Mouse (Mus musculus) lung, postnatal 0 days (tissue): ENCODE data around the gene Slmap. TPM values are rescaled to one million over a fixed set of nuclear protein-coding genes. Genes with fewer than 3 reads are reported as not detected.

ENCODE experiments used
- ATAC-seq: fragments of 200-750 bp; cut with Nextera tagmentation; 2 replicates; pipeline ENCODE4 v1.8.0; 2017; ENCODE audit warnings: moderate library complexity
- DNase-seq: peaks from one replicate; pipeline ENCODE4 v3.0.0-alpha.2; 2016; ENCODE audit warnings: low spot score
- H3K27ac ChIP-seq: fragments of 300-500 bp; sonication (generic); 2 replicates; pipeline ENCODE4 v1.5.1; 2014; ENCODE audit warnings: antibody characterized with exemption, mild to moderate bottlenecking, low read length, mixed read lengths
- H3K27me3 ChIP-seq: fragments of 300-500 bp; sonication (generic); replicated peaks from 2 replicates; pipeline ENCODE4 v1.6.1; 2014; ENCODE audit warnings: low read length, mixed read lengths; ENCODE audit not compliant: insufficient read depth
- H3K36me3 ChIP-seq: fragments of 300-500 bp; sonication (generic); 2 replicates; pipeline ENCODE4 v1.6.1; 2014; ENCODE audit warnings: low read length, mixed read lengths; ENCODE audit not compliant: insufficient read depth
- H3K4me1 ChIP-seq: fragments of 300-500 bp; sonication (generic); 2 replicates; pipeline ENCODE4 v1.6.1; 2014; ENCODE audit warnings: antibody characterized with exemption, low read depth, low read length, mixed read lengths; ENCODE audit not compliant: insufficient read depth
- H3K4me2 ChIP-seq: fragments of 300-500 bp; sonication (generic); replicated peaks from 2 replicates; pipeline ENCODE4 v1.6.1; 2014; ENCODE audit warnings: low read depth, mild to moderate bottlenecking, low read length, moderate library complexity, mixed read lengths
- H3K4me3 ChIP-seq: fragments of 300-500 bp; sonication (generic); 2 replicates; pipeline ENCODE4 v1.5.1; 2014; ENCODE audit warnings: low read depth, low read length
- H3K9ac ChIP-seq: fragments of 300-500 bp; sonication (generic); replicated peaks from 2 replicates; pipeline ENCODE4 v1.6.1; 2014; ENCODE audit warnings: low read depth, mild to moderate bottlenecking
- H3K9me3 ChIP-seq: fragments of 300-500 bp; sonication (generic); 2 replicates; pipeline ENCODE4 v1.6.1; 2016; ENCODE audit warnings: low read length, mixed read lengths
- CTCF ChIP-seq: IDR thresholded peaks from 2 replicates; pipeline ENCODE4 v1.5.1; 2016; ENCODE audit warnings: antibody characterized with exemption, mild to moderate bottlenecking
- EP300 ChIP-seq: IDR thresholded peaks from 2 replicates; pipeline ENCODE4 v1.6.1; 2016; ENCODE audit warnings: antibody characterized with exemption, mild to moderate bottlenecking, control low read depth
- WGBS: fragments of 180-500 bp; shearing (Covaris S2); extraction: QIAGEN DNeasy Blood & Tissue Kit; methylation state at CpG from one replicate; pipeline ENCODE4 v1.1.7; 2014; 5-methylcytosine and 5-hydroxymethylcytosine counted together
- polyA plus RNA-seq: library from polyadenylated mRNA; unstranded; fragments of >200 nt; fragmentation: Nextera tagmentation; extraction: Ambion mirVana; gene quantifications from 2 replicates; pipeline ENCODE4 v1.2.1, GENCODE M21; 2015

Gene Slmap
- polyA plus RNA-seq, 1 experiment from 2014 or later, result 19.6 TPM

DNA sequence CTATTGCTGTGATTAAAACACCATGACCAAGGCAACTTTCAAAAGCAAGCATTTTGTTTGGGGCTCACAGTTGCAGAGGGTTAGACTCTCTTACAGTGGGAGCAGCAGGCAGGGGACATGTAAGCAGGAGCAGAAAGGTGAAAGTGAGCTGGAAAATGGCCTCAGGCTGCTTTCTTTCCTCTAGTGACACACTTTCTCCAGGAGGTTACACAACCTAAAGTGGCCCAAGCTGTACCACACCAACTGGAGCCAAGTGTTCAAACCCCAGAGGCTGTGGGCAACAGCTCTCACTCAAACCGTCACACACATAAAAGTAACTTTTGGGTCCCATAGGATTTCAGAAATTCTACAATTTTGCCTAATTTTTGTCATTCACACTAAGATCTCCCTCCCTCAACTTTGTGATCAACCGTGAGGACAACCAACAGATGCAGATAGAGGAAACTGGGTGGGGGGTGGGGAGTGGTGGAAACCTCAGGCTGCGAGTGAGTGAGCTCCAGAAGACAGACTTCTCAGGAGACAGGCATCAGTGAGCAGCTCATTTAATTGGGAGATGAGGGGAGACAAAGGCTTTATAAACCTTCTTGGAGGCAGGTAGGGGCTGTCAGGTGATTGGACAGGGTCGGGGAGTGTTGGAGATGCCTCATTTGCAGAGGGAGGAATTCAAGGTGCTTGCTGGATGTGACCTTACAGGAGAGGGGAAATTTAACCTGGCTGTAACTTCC, 37.4 kb upstream of the Slmap start:
- H3K27ac ChIP-seq, result no peak overlapping the region
- no peak overlapping the region for H3K4me3 ChIP-seq
- DNase-seq (no peak), ATAC-seq (no peak)
- no peaks in the 10 kb centered on the region for H3K27me3 ChIP-seq
- TF ChIP-seq CTCF (no peak), EP300 (no peak)
- no peak overlapping the region for H3K9ac ChIP-seq
- no peaks in the 10 kb centered on the region for H3K36me3 ChIP-seq
- no peak overlapping the region for H3K4me2 ChIP-seq
- H3K9me3 ChIP-seq, result no peaks in the 10 kb centered on the region
- H3K4me1 ChIP-seq, result no peaks in the 10 kb centered on the region
- 45% methylated on average over 4 of the region's 4 CpGs for WGBS

DNA sequence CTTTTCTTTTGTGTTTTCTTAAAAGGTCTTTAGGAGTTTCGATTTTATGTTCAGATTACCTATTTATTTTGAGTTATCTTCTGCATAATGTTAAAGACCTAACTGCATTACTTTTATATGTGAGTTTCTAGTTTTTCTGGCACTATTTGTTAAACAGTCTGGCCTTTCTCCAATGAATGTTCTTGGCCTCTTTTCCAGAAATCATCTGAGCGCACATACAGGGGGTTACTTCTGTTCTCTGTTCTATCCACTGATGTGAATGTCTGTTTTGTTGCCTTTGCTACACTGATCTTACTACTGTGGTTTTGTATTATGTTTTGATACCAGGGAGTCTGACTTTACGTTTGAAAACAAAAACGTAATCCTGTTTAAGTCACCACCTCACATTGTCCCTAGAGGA, 35.1 kb upstream of the Slmap start:
- 71% methylated on average over 4 of the region's 4 CpGs for whole genome bisulfite sequencing
- Histone ChIP-seq H3K4me3 (no peak overlapping the region), H3K36me3 (no peaks in the 10 kb centered on the region), H3K9me3 (no peaks in the 10 kb centered on the region), H3K4me1 (no peaks in the 10 kb centered on the region), H3K27me3 (no peaks in the 10 kb centered on the region), H3K27ac (no peak overlapping the region), H3K9ac (no peak overlapping the region), H3K4me2 (no peak overlapping the region)
- DNase-seq, result peak; percentile 47
- TF ChIP-seq EP300 (no peak), CTCF (no peak)
- no peak for ATAC-seq

DNA sequence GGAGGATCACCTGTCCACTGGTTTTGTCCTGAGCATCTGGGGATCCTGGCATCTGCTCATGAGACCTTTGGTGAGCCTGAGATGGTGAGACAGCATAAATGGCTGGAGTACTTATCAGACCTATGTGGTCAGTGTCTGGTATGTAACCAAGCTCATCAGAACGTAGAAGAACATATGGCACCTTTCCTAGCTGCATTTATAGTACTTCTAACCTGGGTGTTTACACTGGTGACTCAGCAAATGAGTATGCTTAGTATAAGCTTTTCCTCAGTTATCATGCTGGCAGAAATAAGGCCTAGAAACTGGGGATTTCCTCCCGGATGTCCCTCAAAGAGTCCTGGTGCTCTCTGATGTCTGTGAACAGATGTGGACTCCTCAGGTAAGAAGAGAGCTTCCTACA, 27.5 kb upstream of the Slmap start:
- no peaks in the 10 kb centered on the region; the same call in 1 of the 2 replicates for H3K4me1 ChIP-seq
- no peaks in the 10 kb centered on the region for H3K27me3 ChIP-seq
- no peak overlapping the region for H3K27ac ChIP-seq
- TF ChIP-seq EP300, result no peak
- no peak for TF ChIP-seq CTCF
- no peak overlapping the region for H3K4me2 ChIP-seq
- 69% methylated on average over 2 of the region's 2 CpGs for WGBS
- H3K4me3 ChIP-seq, result no peak overlapping the region
- no peak overlapping the region for H3K9ac ChIP-seq
- ATAC-seq, result no peak
- no peaks in the 10 kb centered on the region for H3K9me3 ChIP-seq
- DNase-seq, result no peak
- H3K36me3 ChIP-seq, result no peaks in the 10 kb centered on the region

DNA sequence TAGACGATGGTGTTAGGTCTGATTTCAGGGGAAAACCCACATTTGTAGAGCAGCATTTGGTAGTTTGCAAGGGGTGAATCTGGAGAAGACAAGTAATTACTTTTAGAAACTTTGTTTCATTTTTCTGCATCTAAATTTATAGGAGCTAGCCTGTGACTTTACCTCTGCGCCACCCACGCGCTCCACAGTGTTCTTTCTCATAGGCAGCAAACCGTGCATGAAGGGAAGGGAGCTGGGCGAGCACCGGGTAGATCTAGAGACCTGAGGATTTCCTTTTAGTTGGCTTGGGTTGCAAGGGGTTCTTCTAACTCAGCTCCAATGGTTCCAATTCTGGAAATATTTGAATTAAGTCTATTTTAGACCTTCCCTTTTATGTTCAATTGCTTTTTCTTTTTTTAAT, 23.8 kb upstream of the Slmap start:
- Histone ChIP-seq H3K4me2 (no peak overlapping the region), H3K36me3 (no peaks in the 10 kb centered on the region), H3K27me3 (no peaks in the 10 kb centered on the region), H3K4me3 (no peak overlapping the region), H3K9ac (no peak overlapping the region), H3K27ac (no peak overlapping the region), H3K4me1 (no peaks in the 10 kb centered on the region; the same call in 1 of the 2 replicates), H3K9me3 (no peaks in the 10 kb centered on the region)
- DNase-seq, result no peak
- 80% methylated on average over 7 of the region's 7 CpGs for WGBS
- no peak for ATAC-seq
- TF ChIP-seq EP300, result no peak
- no peak for TF ChIP-seq CTCF

DNA sequence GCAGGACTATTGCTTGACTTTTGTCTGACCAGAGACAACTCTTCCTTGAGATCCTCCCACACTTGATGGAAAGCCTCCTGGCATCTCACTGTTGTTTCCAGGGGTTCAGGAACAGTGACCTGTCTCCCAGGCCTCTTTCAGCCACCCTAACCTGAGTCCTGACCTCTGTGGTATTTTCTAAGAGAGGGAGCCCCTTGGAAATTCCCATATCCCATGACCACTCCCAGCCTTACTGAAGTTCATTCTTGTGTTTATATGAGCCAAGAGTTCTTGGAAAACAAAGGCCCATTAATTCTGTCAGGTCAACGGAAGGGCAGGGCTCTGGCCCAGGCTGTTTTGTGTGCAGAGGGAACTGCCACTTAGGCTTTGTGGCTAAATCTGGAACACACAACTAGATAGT, 22.9 kb upstream of the Slmap start:
- Histone ChIP-seq H3K36me3 (no peaks in the 10 kb centered on the region), H3K9me3 (no peaks in the 10 kb centered on the region), H3K27ac (no peak overlapping the region), H3K4me1 (no peaks in the 10 kb centered on the region; the same call in 1 of the 2 replicates), H3K4me2 (no peak overlapping the region), H3K27me3 (no peaks in the 10 kb centered on the region), H3K4me3 (no peak overlapping the region), H3K9ac (no peak overlapping the region)
- 11% methylated on average over 1 of the region's 1 CpGs for WGBS
- peak; percentile 52; the same call in 1 of the 2 replicates for TF ChIP-seq EP300
- TF ChIP-seq CTCF, result no peak
- DNase-seq (peak; percentile 62), ATAC-seq (peak; percentile 57)

DNA sequence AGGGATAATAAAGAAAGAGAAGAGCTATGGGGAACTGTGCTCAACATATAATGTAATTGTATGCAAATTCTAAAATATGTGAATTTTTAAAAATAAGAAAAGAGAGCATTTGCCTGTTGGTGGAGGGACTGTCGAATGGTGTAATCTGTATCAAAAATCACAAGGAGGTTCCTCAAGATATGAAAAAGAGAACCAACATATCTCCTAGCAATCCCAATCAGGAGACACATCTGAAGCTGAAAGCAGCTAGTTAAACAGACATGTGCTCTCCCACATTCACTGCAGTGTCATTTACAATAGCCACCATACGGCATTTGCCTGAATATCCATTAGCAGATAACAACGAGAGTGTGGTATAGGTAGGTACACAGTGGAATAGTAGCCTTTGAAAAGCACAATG, 18.1 kb upstream of the Slmap start:
- no peak for DNase-seq
- no peak overlapping the region for H3K9ac ChIP-seq
- no peak for ATAC-seq
- no peaks in the 10 kb centered on the region for H3K9me3 ChIP-seq
- H3K36me3 ChIP-seq, result no peaks in the 10 kb centered on the region
- no peaks in the 10 kb centered on the region; the same call in 1 of the 2 replicates for H3K4me1 ChIP-seq
- TF ChIP-seq CTCF (no peak), EP300 (no peak)
- no peak overlapping the region for H3K4me2 ChIP-seq
- H3K27me3 ChIP-seq, result no peaks in the 10 kb centered on the region
- WGBS, result 82% methylated on average over 3 of the region's 3 CpGs
- H3K27ac ChIP-seq, result no peak overlapping the region
- H3K4me3 ChIP-seq, result no peak overlapping the region

DNA sequence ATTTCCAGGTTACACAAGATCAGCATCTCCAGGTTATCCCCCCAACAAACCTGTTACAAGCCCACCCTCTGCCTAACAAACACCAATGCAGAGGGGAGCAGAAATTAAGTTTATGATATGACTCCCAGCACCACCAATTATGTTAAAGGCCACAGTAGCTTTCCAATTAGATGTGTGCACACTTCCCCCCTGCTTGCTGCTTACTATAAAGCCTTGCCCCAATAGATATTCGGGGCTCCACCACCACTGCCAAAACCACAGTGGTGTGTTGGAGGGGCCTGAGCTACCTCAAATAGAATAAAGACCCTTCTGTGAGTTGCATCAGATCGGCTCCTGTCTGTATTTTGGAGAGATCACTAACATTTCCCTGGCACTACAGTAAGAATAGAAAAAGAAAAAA, 17.7 kb upstream of the Slmap start:
- Histone ChIP-seq H3K27ac (no peak overlapping the region), H3K4me1 (no peaks in the 10 kb centered on the region), H3K9ac (no peak overlapping the region), H3K4me3 (no peak overlapping the region), H3K36me3 (no peaks in the 10 kb centered on the region), H3K4me2 (no peak overlapping the region), H3K9me3 (no peaks in the 10 kb centered on the region), H3K27me3 (no peaks in the 10 kb centered on the region)
- 75% methylated on average over 2 of the region's 2 CpGs for WGBS
- TF ChIP-seq EP300 (no peak), CTCF (no peak)
- ATAC-seq, result no peak
- no peak for DNase-seq
